Mouse (Mus musculus) right cerebral cortex, postnatal 14 days (tissue): ENCODE measurements around the gene Smyd3.

Source experiments
- DNase-seq: peaks from one replicate; pipeline ENCODE4 v3.0.0; 2022

The Smyd3 gene

DNA sequence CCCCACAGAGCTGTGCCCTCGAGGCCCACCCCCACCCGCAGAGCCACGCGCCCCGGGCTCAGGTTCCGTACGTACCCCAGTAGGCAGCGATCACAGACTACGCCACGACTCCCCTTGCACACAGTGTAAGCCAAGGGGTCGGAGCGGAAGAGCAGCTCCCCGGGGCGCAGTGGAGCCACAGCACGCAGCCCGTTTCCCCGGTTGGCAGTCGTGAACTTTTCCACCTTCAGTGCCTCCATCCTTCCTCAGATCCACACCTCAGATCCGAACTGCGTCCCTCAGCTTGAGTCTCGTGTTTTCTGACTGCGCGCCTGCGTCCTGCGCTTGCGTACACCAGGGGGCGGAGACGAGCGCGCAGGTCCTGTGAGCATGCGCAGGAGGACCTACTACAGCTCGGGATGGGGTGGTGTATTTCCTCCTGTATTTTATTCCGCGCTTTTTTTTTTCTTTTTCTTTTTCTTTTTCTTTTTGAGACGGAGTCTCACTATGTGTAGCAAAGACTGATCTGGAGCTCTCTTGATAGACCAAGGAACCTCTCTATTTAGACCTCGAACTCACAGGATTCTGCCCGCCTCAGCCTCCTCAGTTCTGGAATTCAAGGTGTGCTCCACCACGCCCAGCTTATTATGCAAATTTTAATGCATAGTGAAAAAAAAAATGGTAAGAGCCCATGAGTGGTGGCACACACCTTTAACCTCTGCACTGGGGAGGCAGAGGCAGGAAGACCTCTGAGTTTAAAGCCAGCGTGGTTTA is at the start of gene Smyd3:
TSS of gene Smyd3 (minus strand) at position 329 of the 753 bp plus-strand sequence.
- DNase-seq = peak; percentile 83

DNA sequence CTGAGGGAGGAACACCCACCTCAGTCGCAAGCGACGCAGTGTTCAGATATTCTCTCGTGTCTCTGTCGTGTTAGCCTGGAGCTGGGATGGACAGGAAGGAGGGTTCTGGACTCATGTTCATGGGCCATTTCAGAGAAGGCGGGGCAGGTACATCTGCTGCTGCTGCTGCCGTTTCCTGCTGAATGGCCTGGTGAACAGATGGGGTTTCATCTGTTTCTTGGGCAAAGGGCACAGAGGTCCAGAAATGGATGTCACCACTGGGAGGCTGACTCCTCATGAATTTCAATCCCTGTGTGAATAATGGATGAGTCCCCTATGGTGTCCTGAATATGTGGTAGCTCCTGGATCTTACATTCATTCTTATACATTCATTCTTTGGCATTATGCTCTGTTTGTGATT is 49.7 kb upstream of the Smyd3 start:
- DNase-seq = no peak

DNA sequence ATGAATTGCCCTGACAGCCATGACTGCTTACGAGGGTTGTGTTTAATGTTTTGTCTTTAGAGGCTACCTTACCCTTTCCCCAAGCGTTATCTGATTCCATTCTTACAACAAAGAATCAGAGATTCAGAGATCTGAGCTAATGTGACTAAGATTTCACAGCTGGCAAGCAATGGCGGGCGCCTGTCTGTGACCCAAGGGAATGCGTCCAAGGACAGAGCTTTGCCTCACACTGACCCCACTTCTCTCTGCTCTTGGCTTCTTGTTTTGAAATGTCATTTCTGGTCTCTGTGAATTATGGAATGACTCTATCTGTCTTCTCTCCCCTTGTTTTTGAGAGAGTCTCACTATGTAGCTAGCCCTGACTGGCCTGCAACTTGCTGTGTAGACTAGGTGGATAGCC is 46.1 kb upstream of the Smyd3 start:
- DNase-seq = no peak

DNA sequence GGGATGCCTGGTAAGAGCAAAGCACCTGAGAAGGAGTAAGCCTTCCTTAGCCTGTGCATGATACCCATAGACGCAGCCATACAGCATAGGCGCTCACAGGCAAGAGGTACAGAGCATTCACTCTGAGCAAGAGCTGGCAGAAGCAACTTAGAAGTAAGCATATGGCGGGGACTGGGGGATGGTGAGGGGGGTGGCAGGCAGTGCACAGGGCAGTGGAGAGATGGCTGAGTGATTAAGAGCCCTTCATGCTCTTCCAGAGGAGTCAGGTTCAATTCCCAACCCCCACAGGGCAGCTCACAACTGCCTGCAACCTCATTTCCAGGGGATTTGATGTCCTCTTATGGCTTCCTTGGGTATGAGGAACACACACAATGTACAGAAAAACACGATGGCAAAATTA is 45.4 kb upstream of the Smyd3 start:
- DNase-seq = no peak

DNA sequence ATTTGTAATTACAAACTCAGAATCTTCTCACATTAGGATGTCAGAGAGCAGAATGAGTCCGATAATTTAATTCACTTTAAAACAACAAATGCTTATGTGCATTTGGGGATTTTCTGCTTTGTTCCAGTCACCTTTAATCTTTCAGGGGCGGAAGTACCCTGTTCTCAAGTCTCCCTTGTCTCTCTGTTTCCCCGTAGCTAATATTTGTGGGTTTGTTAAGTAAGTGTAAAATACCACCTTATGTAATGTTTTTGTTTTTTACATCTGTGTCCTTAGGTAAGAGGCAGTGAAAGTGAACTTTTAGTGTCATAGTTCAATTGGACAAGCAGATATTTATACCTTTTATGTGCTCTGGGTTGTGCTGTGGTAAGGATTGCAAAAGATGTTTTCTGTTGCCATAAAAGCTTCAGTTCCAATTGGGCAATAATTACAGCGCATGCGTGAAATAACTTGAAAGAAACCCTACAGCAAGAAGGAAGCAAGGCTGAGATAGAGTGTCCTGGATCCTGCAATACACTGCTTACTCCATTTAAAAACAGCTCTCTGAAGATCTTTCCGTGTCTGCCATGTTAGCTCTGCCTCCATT is 43.1 kb upstream of the Smyd3 start:
- DNase-seq = no peak

DNA sequence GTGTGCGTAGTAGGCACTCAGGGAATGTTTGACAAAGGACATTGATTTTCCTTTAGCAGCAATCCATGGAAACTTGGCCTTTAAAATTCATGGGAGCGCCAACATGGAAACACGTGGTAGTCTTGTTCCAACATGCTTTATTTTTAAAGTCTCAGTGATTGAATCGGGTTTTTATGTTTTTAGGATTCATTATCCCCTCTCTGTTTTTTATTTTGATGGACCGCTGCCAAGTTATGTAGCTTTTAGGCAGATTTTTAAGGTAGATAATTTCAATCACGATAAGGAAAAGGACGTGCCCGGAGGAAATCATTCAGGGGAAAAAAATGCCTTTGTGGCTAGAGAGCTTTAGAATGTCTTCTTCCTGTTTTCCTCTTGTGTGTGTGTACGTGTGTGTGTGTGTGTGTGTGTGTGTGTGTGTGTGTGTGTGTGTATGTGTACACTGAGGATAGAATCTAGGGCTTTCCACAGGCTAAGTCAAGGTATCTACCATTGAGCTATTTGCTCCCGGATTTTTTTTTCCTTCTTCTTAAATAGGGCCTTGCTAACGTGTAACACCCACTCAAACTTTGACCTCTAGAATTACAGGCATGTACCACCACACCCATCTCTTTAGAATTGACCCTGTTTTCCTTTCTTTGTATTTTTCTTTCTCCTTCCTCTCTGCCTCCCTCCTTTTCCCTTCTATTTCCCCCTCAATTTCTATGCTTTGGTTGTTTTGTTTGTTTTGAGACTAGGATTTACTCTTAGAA is 41.8 kb upstream of the Smyd3 start:
- no peak for DNase-seq

DNA sequence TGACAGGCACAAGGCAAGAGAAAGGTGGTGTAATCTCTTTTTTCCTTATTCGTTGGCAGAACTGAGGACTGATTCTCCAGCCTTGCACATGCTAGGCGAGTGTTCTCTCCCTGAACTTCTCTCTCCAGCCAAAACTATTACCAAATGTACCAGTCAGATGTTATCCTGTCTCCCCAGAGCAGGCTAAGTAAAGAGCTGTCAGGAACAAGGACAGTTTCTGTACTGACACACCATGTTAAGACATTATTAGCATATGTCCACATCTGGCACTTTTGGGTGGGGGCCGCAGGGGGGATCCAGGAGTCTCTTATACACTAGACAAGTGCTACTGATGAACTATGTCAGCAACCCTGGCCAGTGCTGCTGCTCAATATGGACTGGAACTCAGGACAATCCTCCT is 39.1 kb upstream of the Smyd3 start:
- no peak for DNase-seq

DNA sequence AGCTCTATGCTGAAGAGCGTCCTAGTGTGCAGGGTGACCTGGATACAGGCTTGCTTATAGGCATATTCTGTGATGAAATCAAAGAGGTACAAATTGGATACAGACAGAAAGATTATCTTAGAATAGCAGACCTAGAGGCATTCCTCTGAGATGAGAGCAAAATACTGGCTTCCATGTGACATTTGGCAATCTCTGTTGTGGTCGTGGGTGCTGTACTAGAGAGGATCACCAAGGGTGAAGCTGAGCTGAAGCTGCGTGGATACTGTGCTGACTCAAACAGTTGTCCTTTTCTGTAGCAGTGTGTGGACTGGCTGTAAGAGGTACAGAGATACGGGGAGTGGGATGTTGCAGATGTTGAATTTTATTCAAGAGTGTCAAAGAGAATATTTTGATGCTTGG is 36.1 kb upstream of the Smyd3 start:
- no peak for DNase-seq

DNA sequence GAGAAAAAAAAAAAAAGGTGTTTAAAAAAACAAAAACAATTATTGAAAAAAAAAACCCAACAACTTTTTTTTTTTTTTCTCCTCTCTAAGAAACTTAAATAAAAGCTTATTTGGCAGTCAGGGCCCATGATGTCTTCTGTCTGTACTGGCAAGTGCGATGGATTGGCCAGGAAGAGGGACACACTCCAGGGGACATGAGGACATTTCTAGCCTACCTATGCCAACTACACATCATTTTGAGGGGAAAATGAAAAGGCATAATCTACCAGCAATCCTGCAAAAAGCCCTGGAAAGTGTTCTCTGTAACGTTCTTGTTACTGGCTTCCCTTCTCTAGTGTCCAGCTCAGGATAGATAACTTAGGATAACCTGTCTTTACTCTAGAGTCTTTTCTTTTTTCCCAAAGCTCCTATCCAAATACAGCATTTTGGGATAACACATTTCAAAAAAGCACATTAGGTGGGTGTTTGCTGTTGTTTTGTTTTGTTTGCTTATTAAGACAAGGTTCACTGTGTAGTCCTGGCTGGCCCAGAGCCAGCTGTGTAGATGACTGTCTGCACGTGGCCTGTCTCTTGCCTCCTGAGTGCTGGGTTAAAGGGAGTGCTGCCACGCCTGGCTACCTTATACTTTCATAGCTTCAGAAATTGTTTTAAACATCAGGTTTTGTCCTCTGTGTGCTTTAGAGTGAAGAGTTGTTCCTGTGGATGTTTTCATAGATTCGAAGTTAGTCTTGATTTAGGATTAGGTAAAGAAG is 35.5 kb upstream of the Smyd3 start:
- DNase-seq = no peak

DNA sequence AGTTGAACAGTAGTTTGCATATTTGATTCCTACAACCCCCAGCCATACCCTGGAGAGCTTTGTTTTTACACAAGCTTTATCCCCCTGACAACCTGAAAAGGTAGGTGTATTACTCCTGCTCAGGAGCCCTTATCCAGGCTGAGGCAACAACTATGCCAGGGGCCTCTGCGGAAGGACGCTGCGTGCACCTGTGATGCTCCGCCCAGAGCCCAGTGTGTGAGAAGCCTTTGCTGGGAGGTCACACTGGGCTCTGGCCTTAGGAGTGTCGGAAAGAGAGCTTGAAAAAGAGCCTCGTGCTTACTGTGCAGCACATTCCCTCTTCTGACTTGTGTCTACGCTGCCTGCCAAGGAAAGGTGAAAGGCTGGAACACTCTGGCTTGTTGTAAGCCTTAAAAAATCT is 34.9 kb upstream of the Smyd3 start:
- no peak for DNase-seq

DNA sequence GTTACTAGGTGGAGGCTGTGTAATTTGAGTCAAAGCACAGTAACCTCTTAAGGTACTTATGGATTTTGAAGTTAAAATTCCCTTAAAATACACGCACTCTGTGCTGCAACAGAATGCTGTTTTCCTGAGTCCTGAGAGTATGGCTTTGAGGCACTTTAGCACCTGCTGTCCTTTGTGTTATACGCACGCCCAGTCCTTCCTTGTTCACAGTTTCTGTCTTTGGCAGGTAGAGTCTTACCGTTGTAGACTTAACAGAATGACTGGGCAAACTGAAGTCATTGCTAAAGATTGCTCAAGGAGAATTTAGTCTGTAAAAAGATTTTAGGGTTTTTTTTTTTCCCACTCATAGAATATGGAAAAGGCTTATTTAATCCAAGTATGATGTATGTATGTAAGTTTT is 34.1 kb upstream of the Smyd3 start:
- no peak for DNase-seq

DNA sequence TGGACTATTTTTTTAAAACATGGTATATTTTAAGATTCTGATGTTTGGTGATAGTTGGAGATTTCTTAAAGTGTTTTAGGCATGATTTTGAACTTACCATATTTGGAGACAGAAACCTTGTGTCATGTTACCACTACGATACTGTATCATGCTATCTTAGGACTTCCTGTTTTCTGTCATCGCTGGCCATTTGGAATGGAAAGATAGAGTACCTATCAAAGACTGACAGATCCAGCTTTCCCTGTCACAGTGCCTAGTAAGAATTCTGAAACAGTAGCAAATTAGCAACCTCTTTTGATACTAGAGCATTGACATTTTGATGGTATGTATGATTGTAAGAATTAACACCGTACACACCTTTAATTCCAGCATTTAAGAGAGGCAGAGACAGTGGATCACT is 33.5 kb upstream of the Smyd3 start:
- no peak for DNase-seq

DNA sequence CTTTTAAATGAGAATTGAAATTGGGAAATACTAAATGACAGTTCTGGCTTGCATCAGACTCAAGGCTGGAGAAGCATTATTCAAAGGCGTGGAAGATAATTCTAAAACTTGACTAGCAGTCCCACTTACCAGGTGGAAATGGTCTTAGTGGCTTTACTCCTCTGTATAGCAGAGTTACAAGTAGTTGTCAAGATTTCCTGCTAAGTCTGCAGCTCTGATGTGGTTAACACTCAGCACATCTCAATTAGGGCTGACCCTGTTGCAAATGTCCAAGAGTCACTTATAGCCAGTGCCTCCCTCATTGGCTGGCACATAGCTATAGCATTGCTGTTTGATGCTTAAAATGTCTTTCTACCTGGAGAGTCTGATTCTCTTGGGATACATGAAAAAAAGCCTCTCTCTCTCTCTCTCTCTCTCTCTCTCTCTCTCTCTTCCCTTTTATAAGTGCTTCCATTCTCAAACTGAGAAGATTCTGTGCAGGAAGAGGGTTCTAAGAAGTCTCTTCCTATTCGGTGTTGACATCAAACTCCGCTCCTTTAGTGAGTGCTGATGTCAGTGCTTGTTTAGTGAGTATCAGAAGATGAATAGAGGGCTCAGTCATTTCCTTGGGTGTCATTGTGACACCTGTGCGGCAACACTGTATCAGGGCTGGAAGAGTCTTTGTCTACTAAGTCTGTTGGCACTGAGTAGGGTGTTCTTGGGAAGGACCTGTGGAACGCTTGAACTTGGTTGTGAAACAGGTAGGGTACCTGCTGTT is 31.3 kb upstream of the Smyd3 start:
- DNase-seq = no peak

DNA sequence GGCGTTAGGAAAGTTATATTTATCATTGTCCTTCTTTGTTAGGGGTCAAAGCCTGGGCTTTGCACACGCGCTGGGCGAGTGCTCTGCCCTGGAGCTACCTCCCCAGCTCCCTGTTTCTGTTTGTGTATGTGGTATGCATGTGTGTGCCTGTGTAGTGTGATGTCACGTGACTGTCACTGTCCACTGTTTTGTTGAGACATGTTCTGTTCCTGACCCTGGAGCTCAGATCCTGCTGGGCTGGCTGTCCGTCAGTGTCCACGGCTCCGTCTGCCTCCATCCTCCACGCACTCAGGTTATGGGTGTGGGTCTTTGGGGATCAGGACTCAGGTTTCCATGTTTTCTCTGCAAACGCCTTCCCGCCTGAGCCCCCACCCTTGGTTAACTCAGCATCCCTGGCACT is 30.4 kb upstream of the Smyd3 start:
- DNase-seq = no peak

DNA sequence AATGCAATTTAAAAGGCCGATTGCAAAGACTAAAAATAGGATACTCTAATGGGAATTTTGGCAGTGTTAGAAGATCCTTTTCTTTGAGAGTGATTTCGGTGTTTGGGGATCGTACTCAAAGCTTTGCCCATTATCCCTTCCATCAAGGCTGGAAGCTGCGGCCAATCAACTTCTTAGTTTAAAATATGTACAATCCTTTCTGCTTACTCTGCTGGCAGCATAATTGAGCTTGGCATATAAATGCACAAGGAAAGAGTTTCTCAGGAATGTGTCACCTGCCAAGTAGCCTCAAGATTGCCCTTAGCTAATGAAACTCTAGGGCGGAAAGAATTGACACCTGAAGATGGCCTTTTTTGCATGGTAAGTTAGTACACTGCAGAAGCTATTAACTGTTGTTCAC is 29.3 kb upstream of the Smyd3 start:
- DNase-seq = no peak

DNA sequence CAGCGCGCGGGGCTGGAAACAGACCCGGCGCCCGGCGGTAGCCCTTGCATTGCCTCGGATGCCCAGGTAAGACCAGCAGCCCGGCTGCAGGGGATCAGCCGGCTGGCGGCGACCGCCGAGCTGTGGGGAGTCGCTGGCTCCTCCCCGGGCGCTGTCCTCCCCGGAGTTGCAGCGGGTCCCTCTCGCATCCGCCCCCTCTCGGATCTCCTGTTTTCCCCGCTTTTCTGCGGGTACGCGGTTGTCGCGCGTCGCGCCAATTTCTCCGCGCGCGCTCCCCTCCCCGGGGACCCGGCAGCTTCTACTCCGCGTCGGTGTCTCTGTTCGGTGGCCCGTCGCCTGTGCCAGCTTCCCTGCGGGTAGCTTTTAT is 28.7 kb upstream of the Smyd3 start:
- DNase-seq = no peak

DNA sequence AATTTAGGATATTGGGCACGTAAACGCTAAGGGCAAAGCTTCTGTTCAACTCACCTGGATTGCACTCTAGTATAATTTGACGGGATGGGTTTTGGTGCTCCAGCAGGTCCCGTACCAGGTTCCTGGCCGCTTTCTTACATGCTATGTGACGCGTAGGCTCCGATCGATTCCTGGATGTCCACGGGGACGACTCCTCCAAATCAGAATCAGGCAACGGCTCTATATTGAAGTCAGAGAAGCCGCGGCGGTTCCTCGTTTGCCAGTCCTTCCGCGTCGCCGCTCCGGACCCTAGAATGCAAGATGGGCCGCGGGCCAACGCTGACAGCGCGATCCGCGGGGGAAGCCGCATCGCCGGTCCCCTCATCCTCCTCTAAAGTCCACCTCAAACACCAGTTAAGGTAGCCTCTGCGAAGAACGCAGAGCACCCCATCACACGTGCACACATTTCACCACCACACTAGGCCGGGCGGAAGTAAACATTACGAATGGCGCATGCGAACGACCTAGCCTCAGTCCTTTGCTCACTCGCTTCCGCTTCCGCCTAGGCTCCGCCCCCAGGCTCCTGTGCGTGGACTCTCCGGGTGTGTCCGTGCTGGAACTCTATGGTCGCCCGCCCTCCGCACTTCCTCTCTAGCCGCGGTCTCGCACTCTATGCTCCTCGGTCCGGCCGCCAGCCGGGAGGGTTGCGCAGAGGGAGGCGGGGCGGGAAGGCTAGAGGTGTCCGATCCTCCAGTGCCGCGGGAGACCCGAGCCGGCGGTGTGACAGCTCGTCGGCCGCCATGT is 28.1 kb upstream of the Smyd3 start, which contains the start of the genes Tfb2m and Cnst:
TSS of gene Tfb2m (minus strand) at position 500 of the 783 bp plus-strand sequence.
TSS of gene Cnst (plus strand) at position 603 of the 783 bp plus-strand sequence.
- DNase-seq = peak; percentile 96

DNA sequence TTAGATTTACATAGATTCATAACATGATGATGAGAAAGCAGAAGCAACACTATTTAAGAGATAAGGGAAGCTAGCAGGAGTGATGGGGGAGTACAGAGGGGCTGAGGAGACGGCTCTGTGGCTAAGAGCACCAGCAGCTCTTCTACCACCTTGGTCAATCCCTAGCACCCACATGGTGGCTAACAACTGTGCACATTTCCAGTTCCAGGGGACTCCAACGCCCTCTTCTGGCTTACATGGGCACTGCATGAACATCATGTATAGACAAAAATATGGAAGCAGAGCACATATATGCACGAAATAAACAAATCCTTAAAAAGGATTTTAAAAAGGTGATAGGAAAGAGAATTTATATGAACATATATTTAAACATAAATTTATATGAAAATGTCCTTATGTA is 23.7 kb upstream of the Smyd3 start:
- no peak for DNase-seq

DNA sequence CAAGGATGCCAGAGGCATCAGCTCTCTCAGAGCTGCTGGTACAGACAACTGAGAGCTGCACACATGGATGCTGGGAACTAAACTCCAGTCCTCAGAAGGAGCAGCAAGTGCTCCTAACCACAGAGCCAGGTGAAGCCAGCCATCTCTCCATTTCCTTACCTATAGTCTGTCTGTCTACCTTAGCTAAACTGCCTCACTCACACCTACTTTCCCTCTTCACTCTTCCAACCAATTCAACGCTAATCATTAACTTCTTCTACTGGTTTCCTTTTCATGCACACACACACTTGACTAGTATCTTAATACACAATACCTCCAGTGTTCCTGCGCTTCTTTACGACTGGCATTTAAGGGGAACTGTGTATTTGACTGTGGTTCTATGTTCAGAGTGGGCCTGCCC is 22.0 kb upstream of the Smyd3 start:
- no peak for DNase-seq

DNA sequence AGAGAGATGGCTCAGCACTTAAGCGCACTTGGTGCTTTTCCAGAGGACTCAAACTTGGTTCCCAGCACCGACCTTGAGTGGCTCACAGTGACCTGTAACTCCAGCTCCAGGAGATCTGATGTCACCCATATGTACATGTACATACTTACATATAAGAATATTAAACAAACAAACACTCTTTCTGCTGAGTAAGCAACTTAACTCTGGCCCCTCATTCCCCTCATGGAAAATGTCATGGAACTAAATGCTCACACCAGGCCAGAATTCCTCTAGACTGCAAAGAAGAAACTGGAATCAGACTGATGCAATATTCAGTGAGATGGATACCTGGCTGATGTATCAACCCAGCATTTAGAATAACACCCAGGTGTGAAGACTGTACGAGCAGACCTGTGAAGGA is 21.2 kb upstream of the Smyd3 start:
- no peak for DNase-seq

DNA sequence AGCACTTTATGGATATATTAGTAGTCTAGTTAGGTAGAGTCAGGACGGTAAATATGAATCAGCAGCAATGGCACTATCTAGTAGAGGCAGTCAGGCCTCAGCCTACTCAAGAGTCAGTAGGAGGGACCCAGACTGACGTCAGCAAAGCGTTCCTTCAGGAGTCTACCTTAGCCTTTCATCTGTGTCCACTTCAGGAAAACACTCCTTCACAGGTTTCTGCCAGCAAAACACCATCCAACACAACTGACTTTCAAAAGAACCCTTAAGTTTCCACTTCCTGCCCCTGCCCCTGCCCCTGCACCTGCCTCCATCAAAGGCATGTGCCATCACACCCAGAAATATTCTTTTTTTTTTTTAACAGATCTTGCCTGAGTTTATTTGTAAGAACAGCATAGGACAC is 2.1 kb upstream of the Smyd3 start:
- no peak for DNase-seq
